Mouse (Mus musculus) small intestine, adult 2 months (tissue): ENCODE results near the gene Lrrc57. TPM values are rescaled to one million over a fixed set of nuclear protein-coding genes. Genes with fewer than 3 reads are reported as not detected.
"Not testable (repeated sequence)": the region's sequence is repeated elsewhere in the genome, so short reads cannot be mapped to it uniquely, and the experiment has no call there.

Experiments
- H3K27ac ChIP-seq: fragments of 200-500 bp; 2 replicates; pipeline ENCODE4 v1.5.1; 2012; ENCODE audit warnings: low read depth, low read length, control low read depth, inconsistent platforms; ENCODE audit not compliant: insufficient read depth
- H3K27me3 ChIP-seq: fragments of 200-500 bp; 2 replicates; pipeline ENCODE4 v1.6.1; 2012; ENCODE audit warnings: mild to moderate bottlenecking, moderate library complexity, low read length, inconsistent platforms; ENCODE audit not compliant: control insufficient read depth, insufficient read depth
- H3K36me3 ChIP-seq: fragments of 200-500 bp; 2 replicates; pipeline ENCODE4 v1.6.1; 2012; ENCODE audit warnings: mild to moderate bottlenecking, low read length, control low read depth, inconsistent platforms; ENCODE audit not compliant: control insufficient read depth, insufficient read depth
- H3K4me1 ChIP-seq: fragments of 200-500 bp; 2 replicates; pipeline ENCODE4 v1.6.1; 2012; ENCODE audit warnings: low read length, inconsistent platforms, mixed read lengths; ENCODE audit not compliant: control insufficient read depth, insufficient read depth, insufficient read length
- H3K4me3 ChIP-seq: fragments of 200-500 bp; 2 replicates; pipeline ENCODE4 v1.5.1; 2012; ENCODE audit warnings: low read depth, mild to moderate bottlenecking, control low read depth, inconsistent platforms, low read length, moderate library complexity
- CTCF ChIP-seq: fragments of 200-500 bp; IDR thresholded peaks from 2 replicates; pipeline ENCODE4 v1.5.1; 2012; ENCODE audit warnings: low read depth, mild to moderate bottlenecking, control low read depth, inconsistent platforms, low read length, moderate library complexity, mixed read lengths; ENCODE audit not compliant: insufficient replicate concordance, insufficient read length; ENCODE audit errors: extremely low read depth
- POLR2A ChIP-seq: fragments of 200-500 bp; IDR thresholded peaks from 2 replicates; pipeline ENCODE4 v1.6.1; 2012; ENCODE audit warnings: low read depth, mild to moderate bottlenecking, control low read depth, inconsistent platforms, low read length, moderate library complexity
- WGBS: fragments of 180-500 bp; shearing (Covaris S2); methylation state at CpG from one replicate; pipeline ENCODE4 v1.1.7; 2018; 5-methylcytosine and 5-hydroxymethylcytosine counted together
- polyA plus RNA-seq: library from polyadenylated mRNA; depleted of rRNA; stranded (reverse); fragments of >200 nt; gene quantifications from 2 replicates; pipeline ENCODE4 v1.2.3, GENCODE M21; 2012

Gene Lrrc57
- polyA plus RNA-seq, 1 experiment = 13.1 TPM

DNA sequence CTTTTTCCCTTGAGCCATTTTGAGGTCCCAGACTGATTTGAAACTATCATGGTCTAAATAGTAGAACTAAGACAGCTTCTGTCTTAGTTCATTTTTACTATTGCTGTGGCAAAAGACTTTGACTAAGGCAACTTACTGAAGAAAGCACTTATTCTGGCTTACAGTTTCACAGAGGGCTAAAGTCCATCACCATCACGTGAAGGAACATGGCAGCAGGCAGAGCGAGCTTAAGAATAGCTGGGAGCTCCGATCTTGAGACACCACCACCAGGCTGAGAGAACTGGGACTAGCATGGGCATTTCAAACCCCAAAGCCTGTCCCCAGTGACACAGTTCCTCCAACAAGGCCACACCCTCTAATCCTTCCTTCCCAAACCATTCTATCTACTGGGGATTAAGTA lies 38.2 kb downstream of the Lrrc57 start:
- peaks cover 4% of the 10 kb centered on the region; the same call in 1 of the 2 replicates for H3K36me3 ChIP-seq
- no peak for TF ChIP-seq POLR2A
- TF ChIP-seq CTCF = no peak
- peaks cover 3% of the 10 kb centered on the region; the same call in 1 of the 2 replicates for H3K4me1 ChIP-seq
- 77% methylated on average over 3 of the region's 3 CpGs for WGBS
- no peaks in the 10 kb centered on the region for H3K27me3 ChIP-seq
- H3K4me3 ChIP-seq = no peak overlapping the region
- H3K27ac ChIP-seq = no peak overlapping the region

- Histone ChIP-seq H3K4me1 (peaks cover 3% of the 10 kb centered on the region; the same call in 1 of the 2 replicates), H3K27ac (peak overlapping the region; percentile 92), H3K4me3 (peak overlapping the region; percentile 96), H3K36me3 (peaks cover 4% of the 10 kb centered on the region; the same call in 1 of the 2 replicates), H3K27me3 (no peaks in the 10 kb centered on the region)
- TF ChIP-seq CTCF (0 out of 2 replicates have a peak, but pooled peaks have one; percentile 7), POLR2A (no peak)
- 0% methylated on average over 22 of the region's 22 CpGs for WGBS
These were observed 41.5 kb downstream of the Lrrc57 start for GRCm38 (mm10) chr2:120567798-120568320.

DNA sequence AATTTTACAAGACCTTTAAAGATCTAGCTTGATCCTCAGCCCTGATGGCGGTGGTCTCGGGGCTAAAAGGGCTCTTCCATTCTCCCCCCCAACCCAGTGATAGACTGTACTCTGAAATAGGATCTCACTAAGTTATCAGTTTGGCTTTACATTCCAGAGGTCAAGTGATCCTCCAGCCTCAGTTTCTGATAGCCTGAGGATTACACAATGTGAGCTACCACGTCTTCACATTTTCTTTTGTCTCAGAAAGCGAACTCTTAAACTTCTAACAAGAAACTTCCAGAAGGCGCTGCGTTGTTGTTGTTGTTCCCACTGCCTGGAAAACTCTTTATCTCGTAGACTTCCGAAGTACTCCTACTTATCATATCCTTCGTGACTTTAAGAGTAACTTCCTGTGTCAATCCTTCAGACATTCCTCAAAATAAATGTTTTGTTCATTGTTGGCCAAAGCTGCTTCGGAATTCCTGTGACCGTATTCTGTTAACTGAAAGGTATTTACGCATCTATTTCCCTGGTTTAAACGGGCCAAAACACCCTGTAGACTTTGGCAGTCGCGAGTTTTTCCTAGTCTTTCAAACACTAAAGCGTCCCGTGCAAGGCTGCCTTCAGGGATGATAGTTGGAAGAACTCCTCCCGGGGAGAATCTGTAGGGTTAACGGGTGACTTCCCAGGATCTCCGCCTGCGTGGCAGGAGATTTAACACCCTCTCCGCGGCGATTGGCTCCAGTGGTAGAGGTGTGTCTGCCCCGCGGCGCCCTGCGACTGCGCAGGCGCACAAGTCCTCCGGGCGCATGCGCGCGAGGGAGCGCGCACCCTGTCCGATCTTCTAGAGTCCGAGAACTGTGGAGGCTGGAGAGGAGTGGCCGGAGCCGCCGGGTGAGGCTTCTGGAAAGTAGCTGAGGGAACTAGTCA lies 42.2 kb downstream of the Lrrc57 start, which contains the start of gene Snap23:
TSS of gene Snap23 (plus strand) at position 786 of the 912 bp plus-strand sequence.
- peaks cover 4% of the 10 kb centered on the region; the same call in 1 of the 2 replicates for H3K36me3 ChIP-seq
- TF ChIP-seq POLR2A = peak; percentile 96
- TF ChIP-seq CTCF = no peak
- no peaks in the 10 kb centered on the region for H3K27me3 ChIP-seq
- H3K4me3 ChIP-seq = peak within 1 kb of the TSS; percentile 96
- peak within 1 kb of the TSS; percentile 92 for H3K27ac ChIP-seq
- peaks cover 3% of the 10 kb centered on the region; the same call in 1 of the 2 replicates for H3K4me1 ChIP-seq
- under 1% methylated on average over 42 of the region's 42 CpGs for WGBS

DNA sequence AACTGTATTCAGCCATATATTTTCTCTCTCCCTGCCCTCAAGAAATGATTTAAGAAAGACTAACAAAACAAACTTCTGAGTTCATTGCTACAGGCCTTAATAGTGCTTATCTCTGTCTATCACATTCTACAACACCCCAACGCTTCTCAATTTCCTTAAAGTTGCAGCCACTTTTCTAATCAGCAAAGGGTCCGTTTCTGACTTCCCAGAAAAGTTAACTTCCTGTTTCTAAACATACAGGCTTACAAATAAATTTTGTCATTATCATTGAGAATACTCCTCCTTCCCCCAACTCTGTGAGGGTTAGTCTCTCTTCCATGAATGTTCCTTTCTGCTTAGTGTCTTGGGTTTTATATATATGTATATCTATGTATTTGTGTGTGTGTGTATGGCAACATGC lies 44.0 kb downstream of the Lrrc57 start:
- Histone ChIP-seq H3K36me3 (no peaks in the 10 kb centered on the region; the same call in 1 of the 2 replicates), H3K4me3 (no peak overlapping the region), H3K27ac (no peak overlapping the region), H3K4me1 (peaks cover 3% of the 10 kb centered on the region; the same call in 1 of the 2 replicates), H3K27me3 (no peaks in the 10 kb centered on the region)
- 75% methylated on average over 2 of the region's 2 CpGs for WGBS
- TF ChIP-seq POLR2A (no peak), CTCF (no peak)

GRCm38 (mm10) chr2:120564548-120565188 lies 44.7 kb downstream of the Lrrc57 start:
- not testable (repeated sequence) for H3K4me3 ChIP-seq, H3K4me1 ChIP-seq, H3K27ac ChIP-seq, H3K27me3 ChIP-seq, H3K36me3 ChIP-seq
- WGBS = 88% methylated on average over 4 of the region's 4 CpGs

DNA sequence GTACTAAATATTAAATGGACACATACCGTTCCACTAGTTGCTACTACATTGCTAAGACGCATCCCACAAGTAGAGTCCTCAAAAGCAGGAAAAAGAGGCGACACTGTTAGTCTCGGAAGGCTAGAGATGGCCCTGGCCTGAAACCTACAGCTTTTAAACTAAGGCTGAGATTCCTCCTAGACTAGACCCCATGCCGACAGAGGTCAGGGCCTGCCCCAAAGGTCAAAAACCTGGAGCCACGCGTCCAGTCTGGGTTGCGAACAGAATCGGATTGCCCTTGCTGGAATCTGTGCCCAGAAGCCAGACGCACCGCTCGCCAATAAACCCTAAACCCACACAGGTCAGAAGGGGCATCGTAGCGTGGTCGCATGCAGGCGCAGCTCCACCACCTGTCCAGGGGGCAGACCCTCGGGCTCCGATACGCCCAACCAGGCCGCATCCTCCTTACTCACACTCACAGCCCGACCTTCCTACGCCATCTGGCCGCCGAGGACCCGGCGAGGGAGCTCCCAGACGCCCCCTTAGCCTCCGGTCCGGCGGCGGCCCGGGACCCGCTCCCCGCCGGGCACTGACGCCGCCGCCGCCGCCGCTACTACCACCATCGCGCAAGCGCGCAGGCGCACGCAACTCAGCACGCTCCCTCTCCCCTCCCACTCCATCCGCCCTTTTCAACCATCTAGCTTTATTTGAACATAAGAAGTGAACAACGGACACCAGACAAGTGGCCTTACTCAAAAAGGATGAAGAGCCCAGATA lies 45.9 kb downstream of the Lrrc57 start, which contains the start of gene Zfp106:
TSS of gene Zfp106 (minus strand) at position 609 of the 756 bp plus-strand sequence.
- H3K4me1 ChIP-seq = no peaks in the 10 kb centered on the region; the same call in 1 of the 2 replicates
- H3K27me3 ChIP-seq = no peaks in the 10 kb centered on the region
- under 1% methylated on average over 50 of the region's 50 CpGs for WGBS
- peak within 1 kb of the TSS; percentile 83 for H3K4me3 ChIP-seq
- peak within 1 kb of the TSS; percentile 12 for H3K27ac ChIP-seq
- TF ChIP-seq POLR2A (peak; percentile 62), CTCF (no peak)
- H3K36me3 ChIP-seq = no peaks in the 10 kb centered on the region; the same call in 1 of the 2 replicates
